Mouse (Mus musculus) thymus, postnatal 25 days (tissue): ENCODE results near the gene Tax1bp3.

Experiments used
- DNase-seq: peaks from one replicate; pipeline ENCODE4 v3.0.0; 2022

Tax1bp3 gene

DNA sequence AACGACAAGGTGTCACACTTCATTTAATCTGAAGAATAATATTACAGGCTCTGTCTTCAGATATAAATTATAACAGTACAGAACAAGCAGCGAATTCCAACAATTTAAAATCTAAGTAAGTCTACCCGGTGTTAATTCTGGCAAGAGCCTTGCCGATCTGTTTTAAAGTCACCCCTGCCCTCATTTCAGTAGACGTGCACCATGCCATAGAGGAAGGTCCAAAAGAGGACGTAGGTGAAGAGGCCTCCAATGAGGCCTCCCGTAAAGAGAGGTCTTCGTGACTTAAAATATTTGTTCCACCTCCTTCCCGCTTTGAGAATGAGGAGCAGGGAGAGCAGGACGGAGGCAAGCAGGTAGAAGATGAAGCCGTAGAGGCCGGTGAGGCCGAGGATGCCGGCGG lies 697 bp upstream of the Tax1bp3 start:
- no peak for DNase-seq

DNA sequence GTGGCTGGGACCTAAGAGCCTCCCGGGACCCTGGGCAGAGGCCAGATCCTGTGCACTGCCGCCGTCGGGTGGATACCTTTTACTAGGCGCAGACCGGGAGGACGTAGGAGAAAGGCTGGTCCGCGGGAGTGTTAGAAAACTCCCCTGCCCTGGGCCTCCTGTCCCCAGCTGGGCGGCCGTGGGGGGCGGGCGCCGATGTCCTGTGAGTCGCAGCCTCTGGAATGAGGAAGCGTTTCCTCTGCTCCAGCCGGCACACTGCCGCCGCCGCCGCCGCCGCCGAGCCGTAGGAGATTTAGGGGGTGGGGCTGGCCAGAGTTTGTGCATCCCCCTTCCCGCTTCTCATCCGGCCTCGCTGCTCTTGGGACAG lies 609 bp downstream of the Tax1bp3 start:
- DNase-seq, result peak; percentile 45

DNA sequence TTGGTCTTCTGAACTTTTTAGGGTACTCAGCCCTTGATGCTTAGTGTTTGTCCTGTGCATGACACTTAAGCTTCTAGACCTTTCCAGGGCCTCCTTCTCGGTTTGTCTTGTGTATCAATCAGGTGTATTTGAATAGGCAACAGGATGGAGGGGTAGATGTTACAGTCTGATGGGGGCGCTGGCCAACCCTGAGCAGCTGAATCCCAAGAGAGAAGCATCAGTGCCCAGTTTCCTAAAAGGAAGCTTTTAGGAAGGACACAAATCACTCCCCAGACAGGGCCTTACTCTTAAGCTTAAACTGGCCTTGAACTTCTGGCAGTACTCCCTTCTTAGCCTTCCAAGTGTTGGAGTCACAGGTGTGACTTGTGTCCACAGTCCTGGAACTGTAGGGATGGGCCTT lies 1.0 kb downstream of the Tax1bp3 start:
- no peak for DNase-seq

DNA sequence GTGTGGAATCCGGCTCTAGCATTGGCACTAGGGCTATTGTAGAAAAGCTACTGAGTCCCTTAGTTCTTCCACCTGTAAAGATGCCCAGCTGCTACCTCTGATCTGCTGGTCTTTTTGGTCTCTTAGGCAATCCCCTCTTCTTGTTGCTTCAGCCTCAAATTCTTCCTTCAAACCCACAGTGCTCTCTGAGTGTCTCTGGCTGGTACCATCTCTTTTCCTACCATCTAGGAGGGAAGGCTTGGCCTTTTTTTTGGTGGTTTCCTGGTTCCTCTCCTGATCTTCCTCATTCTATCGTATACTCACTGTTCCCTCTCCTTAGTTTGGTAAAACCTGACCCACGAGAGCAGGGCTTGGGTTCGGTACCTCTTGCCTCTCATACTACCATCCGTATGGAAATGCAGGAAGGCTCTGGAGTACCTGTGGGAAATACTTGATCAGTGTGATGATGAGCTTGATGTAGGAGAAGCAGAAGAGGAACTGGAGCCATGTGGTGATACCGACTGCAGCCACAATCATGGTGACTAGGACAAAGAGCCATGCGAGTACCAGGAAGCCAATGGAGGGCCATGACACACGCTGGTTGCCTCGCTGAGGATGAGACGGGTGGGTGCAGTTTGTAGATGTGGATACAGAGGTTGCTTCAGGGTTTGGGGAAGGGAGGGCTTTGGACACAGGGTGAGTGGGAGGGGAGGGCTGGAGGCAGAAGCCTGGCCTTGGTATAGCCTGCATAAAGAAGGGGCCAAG lies 9.2 kb downstream of the Tax1bp3 start:
- no peak for DNase-seq

DNA sequence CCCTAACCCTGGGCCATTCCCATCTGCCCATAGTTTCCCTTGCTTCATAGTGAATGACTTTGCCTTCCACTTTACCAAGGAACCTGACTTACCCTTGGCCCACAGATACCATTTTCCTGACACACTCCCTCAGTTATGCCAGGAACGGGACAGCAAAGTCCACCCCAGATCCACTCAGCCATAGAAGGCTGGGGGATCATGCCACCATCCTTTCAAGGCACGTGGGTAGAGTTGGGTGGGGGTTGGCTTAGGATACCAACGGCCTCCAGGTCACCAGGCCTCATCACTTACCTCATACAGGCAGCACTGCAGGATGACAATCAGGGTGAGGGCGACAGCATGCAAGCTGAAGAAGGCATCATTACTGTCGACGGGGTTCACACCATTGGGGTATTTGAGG lies 10.3 kb downstream of the Tax1bp3 start:
- no peak for DNase-seq

DNA sequence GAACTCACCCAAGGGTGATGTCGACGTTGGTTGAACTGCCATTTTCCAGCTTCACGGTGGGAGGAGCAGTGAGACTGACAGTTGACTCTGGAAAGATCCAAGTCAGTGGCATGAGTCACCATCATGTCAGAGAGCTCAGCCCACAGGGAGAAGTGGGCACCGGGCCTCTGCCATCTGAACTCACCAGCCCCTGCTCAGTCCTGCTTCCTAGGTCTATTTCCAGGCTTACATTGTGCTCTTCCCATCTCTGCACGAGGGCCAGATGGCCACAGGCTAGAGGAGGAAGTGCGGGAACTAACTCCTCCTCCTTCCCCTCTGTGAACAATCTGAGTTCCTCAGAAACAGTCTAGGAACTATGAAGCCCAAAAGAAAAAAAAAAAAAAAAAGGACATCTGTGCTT lies 16.2 kb downstream of the Tax1bp3 start:
- DNase-seq, result no peak

DNA sequence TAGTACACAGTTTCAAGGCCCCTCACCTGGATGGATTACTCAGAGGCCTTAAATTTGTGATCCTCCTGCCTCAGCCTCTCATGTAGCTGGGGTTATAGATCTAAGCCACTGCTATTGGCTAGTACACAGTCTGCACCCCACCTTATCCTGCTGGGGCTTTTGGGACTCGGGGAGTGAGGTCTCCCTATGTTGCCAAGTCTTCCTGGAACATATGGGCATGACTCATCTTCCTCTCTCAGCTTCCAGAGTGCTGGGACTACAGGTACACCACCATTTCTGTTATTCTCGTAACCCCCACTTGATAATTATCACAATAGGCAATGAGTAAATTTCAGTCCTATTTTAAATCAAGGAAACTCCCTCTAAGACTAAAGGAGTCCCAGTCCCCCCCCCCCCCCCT lies 17.6 kb downstream of the Tax1bp3 start:
- DNase-seq, result no peak

DNA sequence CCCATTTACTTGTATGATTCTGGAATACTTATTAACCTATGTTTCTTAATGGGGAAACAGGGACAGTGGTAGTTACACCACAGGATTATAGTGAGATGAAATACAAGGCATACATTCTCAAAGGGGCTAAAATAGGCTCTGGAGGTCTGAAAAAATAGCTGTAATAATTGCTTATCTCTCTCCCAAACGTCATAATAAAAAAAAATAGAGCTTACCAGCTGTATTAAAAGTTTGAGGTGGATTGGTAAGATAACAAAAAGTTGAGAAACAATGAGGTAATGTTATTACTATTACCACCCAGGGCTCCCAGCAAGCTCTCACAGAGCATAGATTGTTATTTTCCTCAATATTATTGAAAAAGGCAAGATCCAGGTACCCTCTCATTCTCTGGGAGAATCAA lies 21.3 kb downstream of the Tax1bp3 start:
- DNase-seq, result no peak

DNA sequence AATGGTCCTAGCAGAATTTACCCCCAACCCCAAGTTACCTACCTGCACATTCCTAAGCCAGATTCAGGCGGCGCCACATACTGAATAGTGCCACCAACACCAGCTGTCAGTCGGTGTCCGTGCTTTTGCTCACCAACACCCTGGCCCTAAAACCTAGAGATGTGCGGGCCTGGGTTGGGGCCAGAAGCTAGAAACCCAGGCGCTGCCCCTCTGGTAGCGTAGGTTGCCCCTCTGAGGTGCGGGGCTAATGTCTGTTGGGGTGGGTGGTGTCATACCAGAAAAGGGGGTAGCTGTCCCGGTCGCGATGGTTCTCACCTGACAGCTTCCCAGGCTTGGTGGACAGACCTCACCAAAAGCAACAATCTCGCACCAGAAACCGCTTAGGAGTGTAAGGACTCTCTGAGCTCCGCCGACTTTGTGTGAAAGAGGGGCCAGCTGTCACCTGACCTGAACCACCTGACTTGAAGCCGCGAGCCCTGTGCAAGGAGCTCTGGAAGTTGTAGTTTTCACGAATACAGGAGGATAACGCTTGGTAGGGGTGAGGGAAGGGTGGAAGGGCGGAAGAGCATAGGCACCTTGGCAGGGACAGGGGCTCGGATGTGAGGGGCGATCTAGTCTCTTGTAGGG lies 21.8 kb downstream of the Tax1bp3 start, which contains the start of gene Ctns:
Gene Ctns (minus strand): TSS at position 440 of the 627 bp plus-strand sequence.
- no peak for DNase-seq

DNA sequence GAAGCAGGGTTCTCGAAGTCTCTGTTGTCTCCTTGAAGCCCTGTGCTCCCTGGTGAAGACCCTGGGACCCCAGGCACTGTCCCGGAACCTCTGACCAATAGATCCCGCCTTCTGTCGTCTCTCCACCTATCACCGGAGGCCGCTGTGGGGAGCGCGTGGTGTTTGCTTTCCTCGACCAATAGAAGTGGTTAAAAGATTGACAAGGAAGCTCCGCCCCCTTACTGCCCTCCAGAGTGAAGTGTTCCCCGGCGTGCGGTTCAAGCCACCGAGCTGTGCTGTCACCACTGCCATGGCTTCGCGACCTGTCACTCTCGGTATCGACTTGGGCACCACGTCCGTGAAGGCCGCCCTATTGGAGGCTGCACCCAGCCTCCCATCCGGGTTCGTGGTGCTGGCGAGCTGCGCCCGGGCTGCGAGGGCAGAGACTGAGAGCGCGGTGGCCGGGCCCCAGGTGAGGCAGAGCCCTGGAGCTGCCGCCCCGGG lies 22.4 kb downstream of the Tax1bp3 start, which contains the start of gene Shpk:
Gene Shpk (plus strand): TSS at position 231 of the 483 bp plus-strand sequence.
- DNase-seq, result peak; percentile 95

DNA sequence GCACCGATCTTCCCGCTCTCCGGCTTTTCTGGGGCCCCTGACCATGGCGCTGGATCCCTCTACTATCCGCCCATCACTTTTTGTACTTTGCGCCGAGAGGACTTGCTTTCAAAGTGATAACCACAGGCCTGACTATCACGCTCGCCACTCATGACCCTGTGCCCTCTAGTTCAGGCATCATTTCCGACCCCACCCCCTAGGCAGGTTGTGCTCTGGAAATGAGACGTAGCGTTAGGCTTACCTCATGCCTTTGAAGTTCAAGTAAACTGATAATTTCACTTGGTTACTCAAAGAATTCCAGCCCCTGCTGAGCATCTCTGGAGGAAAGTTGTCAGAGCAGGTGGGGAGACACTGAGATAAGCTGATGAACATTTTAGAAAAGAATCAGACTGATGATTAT lies 23.0 kb downstream of the Tax1bp3 start:
- peak; percentile 41 for DNase-seq

DNA sequence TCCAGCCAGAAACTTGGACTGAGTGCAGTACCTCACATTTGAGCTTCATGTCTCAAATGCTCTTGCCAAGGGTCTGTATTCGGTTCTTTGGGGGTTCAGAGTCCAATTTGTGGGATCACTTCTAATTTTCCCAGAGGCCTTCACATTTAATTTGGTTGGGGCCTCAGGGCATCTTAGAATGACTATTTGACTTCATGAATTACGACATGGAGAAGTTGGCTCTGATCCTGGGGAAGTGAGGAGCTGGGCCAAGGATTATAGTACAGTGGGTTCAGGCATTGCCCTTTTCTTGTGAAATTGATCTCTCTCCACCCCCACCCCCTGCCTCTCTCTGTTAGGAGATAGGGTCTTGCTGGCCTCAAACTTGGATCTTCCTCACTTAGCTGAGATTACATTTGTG lies 24.1 kb downstream of the Tax1bp3 start:
- no peak for DNase-seq

DNA sequence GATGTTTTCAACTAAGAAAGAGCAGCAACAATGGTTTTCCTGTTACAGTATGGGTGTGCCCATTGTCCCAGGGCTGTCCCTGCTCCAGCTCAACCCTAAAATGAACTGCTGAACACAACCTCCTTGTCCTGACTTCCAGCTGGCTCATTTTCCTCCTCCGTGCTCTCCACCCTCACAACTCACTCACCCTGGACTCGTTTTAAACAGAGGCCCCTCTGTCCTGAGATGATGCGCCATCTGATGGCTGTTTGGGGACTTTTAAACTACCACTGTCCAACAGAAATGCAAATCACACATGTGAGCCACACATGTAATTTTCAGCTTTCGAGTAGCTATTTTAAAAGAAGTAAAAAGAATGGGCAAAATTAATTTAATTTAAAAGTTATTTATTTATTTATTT lies 24.7 kb downstream of the Tax1bp3 start:
- DNase-seq, result no peak

DNA sequence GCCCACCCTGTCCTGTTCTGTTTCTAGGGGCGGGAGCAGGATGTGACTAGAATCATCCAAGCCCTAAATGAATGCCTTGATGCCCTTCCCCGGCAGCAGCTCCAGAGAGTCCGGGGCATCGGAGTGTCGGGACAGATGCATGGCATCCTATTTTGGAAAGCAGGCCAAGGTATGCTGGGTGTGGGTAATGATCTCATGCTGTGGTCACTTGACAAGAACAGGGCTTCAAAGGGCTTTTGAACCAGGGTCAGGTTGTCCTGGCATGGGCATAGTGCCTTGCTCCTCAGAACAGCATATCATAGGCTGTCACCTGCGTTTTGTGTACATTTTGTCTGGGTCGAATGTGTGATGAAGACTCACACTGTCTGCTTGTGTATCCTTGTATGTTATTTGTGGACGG lies 27.0 kb downstream of the Tax1bp3 start:
- DNase-seq, result no peak

DNA sequence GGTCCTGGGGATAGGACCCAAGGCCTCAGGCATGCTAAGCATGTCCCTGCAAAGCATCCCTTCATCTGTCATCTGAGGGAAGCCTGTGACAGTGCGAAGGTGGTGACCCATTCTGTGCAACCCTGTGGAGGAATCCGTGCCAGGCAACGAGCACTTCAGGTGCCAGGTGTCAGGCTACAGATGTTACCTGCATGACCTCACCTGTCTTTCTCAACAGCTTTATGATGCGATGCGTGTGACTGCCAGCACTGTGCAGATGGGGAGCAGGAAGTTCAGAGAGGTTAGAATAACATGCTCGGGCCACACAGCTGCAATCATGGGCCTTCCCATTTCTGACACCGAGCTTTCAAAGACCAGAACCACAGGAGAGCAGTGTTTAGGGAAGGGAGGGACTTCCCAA lies 28.3 kb downstream of the Tax1bp3 start:
- no peak for DNase-seq

DNA sequence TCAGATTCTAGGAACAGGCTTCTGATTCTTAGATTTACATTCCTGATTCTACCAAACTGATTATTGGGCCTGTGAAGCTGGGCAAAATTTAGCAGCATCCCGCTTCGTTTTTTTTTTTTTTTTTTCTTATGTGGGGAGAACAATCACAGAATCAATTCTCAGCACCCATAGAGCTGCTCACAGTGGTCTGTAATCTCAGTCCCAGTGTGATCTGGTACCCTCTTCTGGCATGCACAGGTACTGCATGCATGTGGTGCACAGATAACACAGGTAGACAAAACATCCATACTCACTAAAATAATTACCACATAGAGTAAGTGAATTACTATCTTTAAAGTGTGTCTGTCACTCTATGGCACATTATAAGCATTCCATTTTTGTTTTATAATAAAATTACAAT lies 30.7 kb downstream of the Tax1bp3 start:
- peak; percentile 27 for DNase-seq

DNA sequence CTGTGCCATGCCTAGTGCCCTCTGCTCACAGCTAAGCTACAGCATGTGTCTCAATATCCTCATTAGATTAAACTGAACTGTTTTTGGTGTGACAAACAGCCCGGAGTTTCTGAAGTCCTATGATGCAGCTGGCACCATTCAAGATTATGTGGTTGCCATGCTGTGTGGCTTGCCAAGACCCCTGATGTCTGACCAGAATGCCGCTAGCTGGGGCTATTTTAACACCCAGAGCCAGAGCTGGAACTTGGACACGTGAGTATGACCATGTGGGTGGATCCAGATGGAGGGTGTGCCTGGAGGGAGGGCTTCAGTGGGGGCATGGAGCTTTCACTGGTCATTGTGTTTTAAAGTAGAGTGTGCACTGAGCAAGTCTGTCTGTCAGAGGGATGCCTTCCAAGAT lies 37.1 kb downstream of the Tax1bp3 start:
- no peak for DNase-seq

DNA sequence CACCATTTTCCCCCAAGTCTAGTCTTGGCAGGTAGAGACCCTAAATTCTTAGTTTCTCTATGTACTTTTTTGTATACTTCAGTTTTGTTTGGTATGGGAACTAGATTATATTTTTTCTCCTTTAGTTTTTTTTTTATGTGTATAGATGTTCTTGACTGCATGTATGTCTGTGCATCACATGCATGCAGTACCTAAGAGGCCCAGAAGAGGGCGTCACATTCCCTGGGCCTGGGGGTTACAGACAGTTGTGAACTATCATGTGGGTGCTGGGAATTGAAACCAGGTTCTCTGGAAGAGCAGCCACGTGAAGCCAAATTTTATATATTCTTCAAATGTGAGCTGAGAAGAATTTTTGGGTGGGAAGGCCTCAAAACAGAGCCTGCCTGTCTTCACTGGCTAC lies 42.8 kb downstream of the Tax1bp3 start:
- no peak for DNase-seq

DNA sequence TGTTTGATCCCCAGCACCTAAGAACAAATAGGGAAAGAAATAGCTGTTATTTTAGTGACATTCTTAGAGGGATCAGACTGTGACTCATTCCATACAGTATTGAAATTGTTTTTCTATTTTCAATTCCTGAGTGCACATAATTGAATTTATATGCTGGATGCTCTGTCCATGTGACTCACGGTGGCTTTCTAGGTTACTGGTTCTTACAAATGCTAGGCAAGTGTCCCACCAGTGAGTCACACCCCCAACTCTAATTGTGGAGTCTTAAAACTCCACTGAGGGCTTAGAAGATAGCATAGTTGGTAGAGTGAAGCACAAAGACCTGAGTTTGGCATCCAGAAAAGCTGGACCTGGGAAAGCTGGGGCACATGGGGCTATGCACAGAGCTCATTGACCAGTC lies 43.8 kb downstream of the Tax1bp3 start:
- no peak for DNase-seq

DNA sequence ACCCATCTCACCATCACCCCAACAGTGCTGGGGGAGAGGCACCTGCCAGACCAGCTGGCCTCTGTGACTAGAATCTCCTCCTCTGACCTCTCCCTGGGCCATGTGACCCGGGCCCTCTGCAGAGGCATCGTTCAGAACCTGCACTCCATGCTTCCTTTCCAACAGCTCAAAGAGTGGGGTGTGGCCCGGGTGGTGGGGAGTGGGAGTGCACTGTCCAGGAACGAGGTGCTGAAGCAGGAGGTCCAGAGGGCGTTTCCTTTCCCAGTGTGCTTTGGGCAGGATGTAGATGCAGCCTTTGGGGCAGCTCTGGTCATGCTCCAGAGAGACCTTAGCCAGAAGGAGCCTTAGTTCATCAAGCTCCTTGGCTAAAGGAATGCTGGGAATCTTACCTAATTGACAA lies 46.0 kb downstream of the Tax1bp3 start:
- DNase-seq, result no peak

DNA sequence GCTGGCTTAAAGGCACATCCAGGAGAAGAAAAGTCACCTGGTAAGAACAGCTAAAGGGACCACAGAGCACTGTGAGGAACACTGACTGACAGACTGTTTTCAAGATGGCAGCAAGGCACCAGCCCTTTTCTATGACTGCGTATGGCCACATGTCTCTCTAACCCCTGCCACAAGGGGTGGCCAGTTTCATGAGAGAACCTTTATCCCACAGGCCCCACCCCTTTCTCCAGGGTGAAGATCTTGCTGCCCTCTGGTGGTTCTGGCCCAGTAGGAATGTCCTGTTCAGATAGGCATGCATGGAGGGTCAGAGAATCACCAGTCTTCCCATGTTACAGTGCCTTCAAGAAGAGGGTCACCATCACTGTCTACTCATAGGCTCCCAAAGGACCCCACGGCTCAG lies 47.1 kb downstream of the Tax1bp3 start:
- peak; percentile 6 for DNase-seq

DNA sequence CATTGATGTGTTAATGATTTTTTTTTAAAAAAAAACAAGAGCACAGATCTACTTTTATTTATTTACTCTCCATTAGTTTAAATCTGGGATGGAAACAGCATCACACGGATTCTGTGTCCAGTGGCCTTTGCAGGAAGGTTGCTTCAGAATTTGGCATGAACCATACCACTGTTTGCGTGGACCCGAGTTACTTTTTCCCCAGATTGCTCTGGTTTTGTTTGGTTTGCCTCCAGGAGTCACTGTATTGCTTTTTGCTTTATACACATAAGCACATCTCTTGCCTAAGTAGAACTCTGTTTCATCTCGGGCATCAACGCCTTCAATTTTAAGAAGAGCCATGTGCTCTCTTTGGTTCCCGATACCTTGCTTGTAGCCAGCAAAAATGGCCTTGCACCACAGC lies 49.0 kb downstream of the Tax1bp3 start:
- no peak for DNase-seq

DNA sequence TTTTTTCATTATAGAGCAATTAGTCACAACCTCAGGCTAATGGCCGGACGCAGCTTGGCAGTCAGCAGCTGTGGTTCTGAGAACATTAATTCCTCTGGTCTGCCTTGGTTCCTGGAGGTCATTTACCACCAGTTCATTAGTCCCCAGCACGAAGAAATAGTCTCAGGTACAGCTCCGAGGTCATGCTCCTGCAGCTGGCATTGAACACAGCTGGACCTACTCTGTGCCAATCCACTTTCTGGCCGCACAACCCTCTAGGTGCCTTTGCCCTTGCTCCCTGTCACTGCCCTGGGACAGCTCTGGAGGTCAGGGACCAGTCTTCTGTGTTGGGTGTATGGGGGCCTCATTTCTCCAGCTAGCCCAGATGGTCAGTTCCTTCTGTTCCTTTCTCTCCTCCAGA lies 52.0 kb downstream of the Tax1bp3 start:
- DNase-seq, result no peak

DNA sequence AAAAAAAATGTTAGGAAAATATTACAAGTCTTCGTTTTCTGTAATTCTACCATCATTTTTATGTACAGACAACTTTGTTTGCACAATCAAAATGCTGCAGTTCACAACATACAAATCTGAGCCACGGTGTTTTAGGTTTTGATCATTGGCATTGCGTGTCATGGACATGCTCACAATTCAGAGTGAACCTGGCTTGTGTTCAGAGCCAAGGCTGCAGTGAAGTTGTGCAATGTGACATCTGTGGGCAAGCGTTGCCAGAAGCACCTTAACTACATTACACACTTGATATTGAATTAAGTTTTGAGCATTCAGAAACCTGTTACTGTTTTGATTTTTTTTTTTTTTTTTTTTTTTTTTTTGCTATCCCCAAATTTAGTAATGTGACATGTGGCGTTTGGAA lies 53.2 kb downstream of the Tax1bp3 start:
- no peak for DNase-seq

DNA sequence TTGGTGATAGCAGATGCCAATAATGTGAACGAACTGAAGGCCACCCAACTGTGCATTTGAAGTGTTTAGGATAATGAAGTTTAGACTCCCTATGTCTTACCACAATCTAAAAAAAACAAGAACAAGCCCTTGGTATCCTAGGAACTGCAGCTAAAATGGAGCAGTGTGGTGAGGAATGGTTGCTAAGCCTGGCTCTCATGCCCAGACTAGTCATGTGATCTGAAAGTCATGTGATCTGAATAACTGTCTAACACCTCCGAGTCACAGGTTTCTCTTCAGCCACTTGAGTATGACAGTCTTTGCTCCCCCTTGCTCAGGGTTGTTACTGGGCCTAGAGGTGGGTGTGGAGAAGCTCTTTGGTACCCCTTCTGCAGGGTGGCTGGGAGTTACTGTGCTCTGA lies 55.6 kb downstream of the Tax1bp3 start:
- no peak for DNase-seq
